Mouse (Mus musculus): ENCODE results near the gene Sgpl1.
"Not testable (repeated sequence)": the region's sequence is repeated elsewhere in the genome, so short reads cannot be mapped to it uniquely, and the experiment has no call there.

Sgpl1 gene

DNA sequence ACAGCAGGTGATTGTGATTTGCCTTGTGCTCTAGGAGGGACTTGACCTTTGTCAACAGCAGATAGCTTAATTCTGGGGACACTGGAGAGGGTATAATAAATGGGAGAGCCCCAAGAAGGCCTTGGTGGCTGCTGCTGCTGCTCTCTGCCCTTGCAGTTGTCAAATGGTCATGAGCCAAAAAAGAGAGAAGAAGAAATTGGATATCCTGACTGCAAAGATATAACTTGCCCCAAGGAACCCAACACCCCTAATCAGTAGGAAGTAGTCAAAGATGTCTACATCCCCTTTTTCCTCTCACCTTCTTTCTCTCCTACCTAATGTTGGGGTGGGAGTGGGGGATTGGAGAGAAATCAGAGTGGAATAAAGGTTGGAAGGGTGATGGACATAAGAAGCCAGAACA is 4.6 kb upstream of the Sgpl1 start:
- DNase-seq, result no peak

DNA sequence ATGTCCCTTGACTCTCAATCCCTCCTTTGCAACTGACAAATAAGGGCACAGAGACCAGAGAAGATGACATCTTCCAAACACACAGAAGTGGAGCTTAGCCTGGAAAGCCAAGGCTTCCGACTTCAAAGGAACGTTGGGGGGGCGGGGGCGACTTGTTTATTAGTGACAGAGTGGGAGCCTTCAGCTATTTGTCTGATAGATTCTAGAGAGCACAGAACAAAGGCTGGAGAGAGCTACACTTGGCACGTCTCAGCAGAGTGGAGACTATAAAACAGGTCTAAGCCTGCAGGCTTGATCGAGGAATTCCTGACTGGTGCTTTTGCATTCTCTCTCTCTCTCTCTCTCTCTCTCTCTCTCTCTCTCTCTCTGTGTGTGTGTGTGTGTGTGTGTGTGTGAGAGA is 3.1 kb upstream of the Sgpl1 start:
- DNase-seq, result no peak

DNA sequence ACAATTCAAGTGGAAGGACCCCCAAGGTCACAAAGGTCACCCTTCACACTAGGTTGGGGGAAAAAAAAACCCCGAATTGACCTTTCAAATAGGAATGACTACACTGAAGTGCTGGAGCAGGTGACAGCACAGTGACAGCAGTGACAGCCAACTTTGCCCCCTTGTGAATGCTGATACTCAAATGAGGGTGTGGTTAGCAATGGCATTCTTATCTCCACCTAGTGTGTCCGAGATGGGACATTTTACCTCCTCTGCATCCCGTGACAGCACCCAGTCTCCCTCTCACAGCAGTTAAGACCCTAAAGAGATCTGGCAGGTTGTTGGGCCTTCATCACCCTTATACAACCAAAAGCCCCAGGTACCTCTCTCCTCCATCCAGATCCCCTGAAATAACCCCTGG is 2.0 kb upstream of the Sgpl1 start:
- no peak for DNase-seq

DNA sequence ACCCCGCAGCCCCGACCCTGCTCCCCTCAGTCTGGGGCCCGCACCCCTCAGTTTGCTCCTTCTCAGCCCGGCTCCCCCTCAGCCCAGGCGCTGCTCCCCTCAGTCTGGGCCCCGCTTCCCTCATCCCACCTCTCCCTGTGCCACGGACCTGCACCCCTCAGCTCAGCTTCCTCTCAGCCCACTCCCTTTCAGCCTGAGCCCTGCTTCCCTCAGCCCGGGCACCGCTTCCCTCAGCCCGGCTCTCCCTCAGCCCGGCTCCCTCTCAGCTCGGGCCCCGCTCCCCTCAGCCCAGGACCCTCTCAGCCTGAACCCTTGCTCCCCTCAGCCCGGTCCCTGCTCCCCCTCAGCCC is 721 bp downstream of the Sgpl1 start:
- DNase-seq, result peak in 1 of 2 experiments; percentile 5

DNA sequence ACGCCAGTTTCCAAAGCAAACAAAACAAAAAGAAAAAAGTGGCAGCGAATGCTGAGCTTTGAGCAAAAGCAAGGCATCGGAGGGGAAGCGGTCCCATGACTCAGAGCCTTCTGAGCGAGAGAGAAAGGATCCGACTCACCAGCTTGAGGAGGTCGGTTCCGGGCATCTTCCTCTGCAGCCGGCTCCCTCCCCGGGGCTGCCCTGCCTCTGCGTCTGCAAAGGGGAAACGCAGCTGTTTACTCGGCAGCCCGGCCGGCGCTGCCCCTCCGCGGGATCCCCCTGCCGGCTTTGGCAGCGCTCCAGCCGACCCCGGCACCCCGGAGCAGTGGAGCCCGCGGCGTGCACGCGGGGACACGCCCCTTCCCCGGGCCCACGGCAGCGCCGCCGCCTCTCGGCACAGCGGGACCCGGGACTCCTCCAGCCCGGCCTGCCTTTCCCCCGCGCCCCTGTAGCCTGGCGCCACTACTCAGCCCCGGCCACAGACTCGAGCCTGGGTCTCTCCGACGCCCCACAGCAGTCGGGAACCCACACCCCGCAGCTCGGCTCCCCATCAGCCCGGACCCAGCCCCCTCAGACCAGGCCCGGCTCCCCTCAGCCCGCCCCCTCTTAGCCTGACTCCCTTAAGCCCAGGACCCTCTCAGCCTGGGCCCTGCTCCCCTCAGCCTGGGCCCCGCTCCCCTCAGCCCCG is 1.2 kb downstream of the Sgpl1 start:
- peak; percentile 42 to 70 for DNase-seq

DNA sequence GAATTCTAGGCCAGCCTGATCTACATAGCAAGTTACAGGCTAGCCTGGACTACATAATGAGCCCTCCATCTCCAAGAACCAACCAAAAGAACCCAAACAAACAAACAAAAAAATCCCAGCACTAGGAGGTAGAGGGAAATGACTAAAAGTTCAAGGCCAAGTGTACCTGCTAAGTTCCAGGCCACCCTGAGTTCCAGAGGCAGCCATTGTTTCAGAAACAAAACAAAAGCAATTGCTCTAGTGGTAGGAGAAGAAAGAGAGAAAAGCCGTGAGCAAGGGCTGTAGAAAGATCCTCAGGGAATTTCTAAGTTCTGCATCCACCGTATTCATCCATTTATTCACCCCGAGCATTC is 1.8 kb downstream of the Sgpl1 start:
- DNase-seq, result no peak

DNA sequence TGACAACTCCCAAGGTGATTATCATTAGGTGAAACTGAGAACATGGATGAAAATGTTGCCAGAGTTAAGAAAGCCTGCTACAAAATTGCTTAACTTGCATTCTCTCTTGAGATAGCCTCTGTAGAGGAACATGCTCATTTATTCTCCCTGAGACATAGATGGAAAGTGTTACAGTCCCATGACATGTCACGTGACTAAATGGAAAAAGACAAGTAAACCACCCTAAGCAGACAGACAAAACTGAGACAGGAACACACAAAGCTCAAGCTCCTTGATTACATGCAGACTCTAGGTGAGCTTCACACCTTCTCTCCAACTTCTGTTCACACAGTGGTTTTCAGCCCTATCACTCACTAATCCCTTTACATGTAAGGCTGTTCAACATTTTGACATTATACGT is 4.2 kb downstream of the Sgpl1 start:
- no peak for DNase-seq

DNA sequence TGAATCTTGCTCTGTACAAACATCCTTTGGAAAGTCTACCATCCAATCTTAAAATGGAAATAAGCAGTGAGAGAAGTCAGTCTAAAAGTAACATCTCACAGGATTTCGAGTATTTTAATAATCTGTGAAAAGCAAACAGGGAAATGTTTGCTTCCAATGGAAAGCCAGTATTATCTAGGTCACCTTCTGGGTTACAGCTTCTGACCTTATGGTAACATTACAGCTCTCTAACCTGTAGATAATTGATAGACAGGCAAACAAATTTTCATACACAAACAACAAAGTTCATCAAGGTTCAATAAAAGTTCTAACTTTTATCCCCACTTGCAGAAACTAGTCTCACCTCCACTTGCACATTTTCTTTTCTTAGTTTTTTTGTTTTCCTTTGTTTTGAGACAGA is 9.9 kb downstream of the Sgpl1 start:
- DNase-seq, result no peak

DNA sequence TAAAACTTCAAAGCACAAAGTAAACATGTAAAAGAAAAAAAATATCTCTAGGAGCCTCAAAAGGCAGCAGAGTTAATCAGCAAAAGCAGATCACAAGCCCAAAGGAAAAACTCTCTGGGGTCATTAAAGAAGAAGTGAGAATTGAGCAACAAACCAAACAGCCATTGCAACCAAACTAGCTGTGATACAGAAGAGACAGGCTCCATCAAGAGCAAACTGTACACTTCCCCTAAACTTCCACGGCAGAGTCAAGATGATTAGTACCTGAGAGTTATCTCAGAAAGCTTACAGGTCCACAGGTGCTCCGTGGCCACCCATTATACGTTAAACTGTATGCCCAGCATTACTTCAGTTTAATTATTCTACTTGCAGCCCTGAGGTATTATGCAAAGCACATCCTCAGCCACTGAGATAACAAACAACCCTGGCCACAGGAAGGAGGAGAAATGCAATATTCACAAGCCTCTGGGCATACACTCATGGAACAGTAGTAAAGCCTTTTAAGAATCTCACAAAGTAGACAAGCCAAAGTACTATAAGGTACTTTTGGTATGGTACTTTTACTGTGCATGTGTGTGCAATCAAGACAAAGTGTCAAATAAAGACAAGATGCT is 12.2 kb downstream of the Sgpl1 start:
- no peak for DNase-seq

DNA sequence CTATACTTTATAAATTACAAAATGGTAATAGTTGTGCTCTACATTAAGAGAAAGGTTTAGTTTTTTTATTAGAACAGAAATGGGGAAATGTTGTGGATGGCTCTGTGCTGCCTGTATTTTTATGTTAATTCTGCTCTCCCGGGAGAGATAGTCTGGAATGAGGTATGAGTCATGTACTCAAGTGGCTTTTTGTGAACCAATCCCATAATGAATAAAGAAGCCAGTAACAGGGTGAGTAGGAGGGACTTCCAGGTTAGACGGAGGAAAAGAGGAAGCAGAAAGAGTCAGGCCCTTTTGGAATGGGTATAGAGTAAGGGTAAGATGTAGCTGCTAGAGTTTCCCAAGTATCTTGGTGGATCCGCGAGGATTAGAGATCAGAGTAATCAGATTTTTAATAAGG is 13.5 kb downstream of the Sgpl1 start:
- DNase-seq, result no peak

DNA sequence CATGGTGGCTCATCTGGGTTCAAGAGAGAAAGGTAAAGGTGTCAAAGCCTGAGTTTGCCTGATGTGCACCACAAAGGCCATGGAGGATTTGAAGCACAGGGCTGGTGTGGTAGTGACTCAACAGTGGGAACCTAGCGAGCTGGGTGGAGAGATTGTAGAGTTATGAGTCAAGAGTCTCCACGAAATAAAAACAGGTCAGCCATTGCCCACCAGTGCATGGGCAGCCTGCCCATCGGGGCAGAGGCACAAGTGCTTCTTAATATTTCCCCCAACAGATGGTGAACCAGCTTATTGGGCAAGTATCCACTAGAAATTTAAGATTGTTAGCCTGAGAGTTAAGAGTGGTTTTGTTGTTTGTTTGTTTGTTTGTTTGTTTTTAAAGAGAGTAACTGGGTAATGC is 16.5 kb downstream of the Sgpl1 start:
- no peak for DNase-seq

DNA sequence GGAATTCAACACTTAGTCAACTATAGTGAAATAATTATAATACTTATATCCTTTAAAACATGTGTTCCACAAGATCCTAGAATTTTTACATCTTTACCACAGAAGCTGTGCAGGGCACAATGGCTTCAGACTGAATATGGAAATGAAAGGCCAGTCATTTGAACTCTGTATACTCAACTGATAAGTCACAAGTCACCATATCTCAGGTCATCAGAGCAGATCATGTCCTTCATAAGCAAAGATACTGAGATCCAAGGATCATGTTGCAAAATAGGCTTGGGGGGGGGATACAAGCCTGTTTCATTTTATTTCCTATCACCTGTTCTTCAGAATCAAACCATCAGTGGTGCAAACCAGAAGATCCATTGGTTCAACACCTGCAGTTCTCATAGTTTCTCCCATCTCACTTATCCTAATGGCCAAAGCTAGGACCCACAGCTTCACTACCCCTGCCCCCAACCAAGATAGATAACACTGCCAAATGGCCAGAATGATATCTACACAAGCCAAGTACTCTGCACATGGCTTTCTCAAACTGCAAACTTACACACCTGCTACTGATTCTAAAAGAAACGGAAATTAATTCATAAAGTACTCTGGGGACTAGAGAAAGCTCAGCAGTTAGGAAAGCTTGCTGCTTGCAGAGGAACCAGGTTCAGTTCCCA is 18.7 kb downstream of the Sgpl1 start:
- no peak for DNase-seq

DNA sequence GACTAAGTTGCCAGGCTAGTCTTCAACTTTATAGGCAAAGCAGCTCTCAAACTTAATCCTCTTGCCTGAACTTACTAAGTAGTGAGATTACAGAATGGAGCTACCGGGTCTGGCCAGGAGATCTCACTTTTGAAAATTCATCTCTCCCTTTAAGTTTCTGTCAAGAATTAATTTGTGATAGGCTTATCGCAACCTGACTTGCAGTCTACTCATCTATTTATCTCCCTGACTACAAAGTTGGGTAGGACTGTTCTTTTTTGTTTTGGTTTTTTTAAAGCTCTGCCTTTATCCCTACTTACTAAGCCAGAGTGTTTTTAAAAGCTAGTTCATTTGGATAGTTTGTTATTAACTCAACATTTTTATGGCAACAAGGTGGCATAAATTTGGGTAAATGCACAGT is 23.0 kb downstream of the Sgpl1 start:
- DNase-seq, result no peak

DNA sequence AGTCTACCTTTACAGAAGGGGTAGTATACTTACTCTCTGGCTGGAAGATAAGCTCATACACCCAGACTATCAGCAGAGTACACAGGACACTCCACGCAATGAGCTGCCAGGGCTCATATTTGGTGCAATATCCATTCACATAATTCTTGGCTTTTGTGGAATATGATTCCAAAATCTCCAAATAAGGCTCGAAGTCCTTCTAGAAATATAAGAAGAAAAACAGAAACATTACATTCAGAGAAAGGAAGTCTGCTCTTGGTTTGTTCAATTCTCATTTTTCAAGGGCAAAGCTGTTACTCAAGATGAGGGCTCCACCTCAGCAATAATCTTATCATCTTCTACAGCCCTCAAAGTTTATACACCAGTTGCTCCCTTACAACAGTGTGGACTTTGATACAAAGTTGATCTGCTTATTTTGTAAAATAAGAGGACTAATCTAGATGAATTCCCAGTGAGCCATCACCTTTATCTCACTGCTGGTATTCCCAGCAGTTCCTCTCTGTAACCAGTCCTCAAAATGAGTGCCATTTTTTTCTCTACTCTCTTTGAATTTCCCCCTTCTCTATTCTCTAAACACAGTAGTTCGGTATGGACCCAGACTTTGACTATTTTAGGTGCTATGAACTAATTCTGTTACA is 24.1 kb downstream of the Sgpl1 start:
- DNase-seq, result no peak

DNA sequence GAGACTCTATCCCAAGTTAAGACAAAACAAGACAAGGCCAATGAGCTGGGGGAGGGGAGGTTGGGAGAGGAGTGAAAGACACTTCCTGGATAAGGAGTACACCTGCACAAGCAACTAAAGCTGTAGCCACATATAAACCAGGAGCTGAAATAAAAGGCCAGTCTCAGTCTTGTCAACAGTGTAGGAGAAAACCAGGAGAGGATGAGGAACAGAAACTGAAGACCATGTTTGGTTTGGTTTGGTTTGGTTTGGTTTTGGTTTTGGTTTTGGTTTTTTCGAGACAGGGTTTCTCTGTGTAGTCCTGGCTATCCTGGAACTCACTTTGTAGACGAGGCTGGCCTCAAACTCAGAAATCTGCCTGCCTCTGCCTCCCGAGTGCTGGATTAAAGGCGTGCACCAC is 25.8 kb downstream of the Sgpl1 start:
- not testable (repeated sequence) for DNase-seq

DNA sequence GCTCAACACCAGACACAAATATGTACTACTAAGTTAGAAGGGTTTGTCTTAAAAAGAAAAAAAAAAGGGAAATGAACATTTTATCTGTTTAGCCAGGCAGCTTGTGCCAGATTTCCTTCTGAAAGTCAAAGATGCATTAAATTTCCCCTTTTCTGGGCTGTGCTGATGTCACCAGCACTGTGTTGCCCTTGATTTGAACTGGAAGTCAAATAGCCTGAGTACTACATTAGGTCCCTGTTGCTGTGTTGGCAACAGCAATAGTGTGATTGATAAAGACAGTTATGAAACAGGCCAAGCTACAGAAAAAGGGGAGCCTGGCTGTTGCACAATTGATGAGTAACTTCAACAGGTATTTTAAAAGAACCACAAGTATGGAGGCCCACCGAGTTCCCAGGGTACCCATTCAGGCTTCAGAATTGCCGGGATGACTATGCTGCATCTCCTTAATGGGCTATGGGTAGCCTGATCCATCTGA is 33.2 kb downstream of the Sgpl1 start:
- no peak for DNase-seq

DNA sequence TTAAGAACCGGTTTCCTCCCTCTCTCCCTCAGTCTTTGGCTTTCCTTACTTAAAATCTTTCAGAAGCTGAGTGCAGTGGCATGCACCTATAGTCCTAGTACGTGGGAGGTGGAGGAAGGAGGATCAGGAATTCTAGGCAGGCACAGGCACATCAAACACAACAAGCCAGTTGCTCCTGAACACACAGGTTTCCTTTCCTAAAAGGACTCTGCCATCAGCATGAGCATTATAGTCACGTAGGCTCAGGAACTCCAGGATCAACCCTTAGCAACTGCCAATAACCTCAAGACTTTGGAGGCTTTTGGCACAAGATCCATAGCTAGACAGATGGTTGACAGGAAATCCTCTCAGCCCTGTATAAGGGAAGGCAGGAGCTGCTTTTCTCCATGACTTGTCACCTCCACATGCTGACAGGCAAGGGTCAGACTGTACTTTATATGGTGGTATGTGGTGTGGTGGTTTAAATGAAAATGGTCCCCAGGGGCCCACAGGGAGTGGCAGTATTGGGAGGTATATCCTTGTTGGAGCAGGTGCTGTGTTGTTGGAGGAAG is 43.9 kb downstream of the Sgpl1 start:
- DNase-seq, result no peak

DNA sequence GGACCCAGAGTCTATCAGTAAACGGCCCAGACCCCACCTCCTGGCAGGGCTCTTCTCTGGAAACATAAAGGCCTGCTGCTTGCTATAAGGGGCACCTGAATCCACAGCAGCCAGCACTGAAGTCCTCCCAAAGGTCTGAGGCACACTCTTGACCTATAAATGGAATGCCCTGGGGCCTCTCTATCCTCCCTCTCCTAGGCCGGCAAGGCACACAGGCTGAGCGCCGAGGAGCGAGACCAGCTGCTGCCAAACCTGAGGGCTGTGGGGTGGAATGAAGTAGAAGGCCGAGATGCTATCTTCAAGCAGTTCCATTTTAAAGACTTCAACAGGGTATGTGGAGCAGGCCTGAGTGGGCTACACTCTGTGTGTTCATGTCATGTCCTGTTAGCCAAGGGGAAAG is 55.6 kb downstream of the Sgpl1 start:
- DNase-seq, result no peak

DNA sequence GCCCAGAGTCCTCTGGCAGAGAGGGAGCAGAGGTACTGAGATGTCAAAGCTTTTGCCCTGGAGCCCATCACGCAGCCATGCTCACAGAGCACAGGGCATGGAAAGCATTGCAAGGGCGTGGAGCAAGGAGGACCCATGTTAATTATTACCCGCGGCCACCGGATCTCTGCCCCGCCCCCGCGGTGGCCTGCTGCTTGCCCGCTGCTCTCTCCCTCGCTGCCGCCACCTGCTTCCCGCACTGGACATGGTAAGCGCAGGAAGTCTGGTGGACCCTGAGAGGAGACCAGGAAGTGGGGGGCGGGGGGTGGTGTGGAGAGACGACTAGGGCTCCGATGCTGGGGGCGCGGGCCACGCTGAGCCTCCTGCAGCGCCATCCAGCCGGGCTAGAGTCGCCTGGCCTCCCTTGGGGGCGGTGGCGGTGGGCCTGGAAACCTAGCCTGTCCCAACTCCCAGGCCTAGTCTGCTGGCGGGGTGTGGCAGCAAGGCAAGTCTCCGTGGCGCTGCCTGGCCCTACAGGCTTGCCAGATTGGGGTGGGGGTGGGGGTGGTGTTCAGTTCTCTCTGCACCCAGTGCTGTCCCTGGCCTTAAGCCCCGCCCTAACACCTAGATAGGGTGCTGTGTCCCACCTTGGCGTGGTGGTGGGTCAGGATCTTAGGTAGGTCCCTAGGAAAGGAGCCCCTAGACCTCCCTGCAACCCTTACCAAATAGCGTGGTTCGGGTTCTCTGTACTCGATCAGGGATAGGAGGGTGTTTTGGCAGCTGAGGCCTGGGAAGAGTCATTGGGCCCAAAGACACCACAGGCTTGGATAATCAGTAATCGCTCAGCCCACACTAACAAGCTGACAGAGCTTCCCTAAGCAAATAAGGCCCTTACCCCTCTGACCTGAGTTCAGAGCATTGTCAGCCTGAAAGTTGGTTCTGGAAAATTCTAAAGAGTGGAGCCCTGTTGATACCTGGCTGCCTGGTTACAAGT is 58.0 kb downstream of the Sgpl1 start, which contains the start of gene Pcbd1:
TSS of gene Pcbd1 (plus strand) at position 162 of the 973 bp plus-strand sequence.
- DNase-seq, result peak; percentile 93 to 95

DNA sequence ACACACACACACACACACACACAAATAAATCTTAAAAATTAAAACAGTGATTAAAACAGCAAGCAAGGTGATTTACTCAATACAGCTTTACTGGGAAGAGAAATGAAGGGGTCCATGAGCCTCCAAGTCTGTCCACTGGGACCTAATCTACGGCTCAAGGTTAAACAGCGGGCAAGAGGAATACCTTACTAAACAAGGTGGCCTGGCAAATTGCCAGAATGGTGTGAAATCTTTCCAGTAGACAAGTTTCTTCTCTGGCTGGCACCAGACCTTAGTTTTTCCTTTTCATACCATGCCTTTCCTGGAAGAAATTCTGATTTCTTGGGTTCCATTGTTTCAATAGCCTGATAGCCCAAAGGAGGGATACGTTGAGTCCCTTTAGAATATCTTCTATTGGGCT is 59.0 kb downstream of the Sgpl1 start:
- peak; percentile 75 to 81 for DNase-seq

DNA sequence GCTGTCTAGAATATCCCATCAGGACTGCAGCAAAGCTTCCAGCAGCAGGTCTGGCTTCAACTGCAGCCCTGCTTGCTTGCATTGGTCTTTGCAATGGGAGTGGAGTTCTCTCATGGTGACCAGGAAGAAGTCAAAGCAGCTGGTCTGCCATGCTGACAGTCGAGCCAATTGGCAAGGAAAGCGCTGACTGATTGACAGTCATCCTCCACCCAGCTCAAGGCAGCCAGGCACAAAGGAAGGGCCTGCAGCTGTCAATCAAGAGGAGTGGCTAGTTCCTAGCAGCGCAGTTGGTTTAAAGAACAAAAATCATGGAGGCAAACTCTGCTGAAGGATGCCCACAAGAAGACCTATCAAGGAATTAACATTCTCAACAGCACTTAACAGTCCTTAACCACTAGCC is 61.0 kb downstream of the Sgpl1 start:
- no peak for DNase-seq

DNA sequence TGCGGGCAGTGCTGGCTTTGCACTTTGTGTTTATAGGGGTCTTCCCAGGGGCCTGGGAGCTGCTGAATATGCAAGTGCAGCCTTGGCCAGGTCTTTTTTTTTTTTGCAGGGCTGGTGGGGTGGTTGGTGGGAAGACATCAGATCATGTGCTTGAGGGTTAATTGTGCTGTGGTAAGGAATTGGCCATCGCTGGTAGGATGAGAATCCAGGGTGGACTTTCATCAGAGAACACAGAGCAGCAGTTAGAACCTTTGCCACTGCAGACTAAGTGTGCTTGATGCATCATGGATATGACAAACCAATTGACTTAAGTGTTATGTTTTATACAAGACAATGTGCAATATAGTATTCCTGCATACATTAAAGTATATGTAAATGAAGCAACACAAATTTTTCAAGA is 62.1 kb downstream of the Sgpl1 start:
- DNase-seq, result peak; percentile 23 to 54

DNA sequence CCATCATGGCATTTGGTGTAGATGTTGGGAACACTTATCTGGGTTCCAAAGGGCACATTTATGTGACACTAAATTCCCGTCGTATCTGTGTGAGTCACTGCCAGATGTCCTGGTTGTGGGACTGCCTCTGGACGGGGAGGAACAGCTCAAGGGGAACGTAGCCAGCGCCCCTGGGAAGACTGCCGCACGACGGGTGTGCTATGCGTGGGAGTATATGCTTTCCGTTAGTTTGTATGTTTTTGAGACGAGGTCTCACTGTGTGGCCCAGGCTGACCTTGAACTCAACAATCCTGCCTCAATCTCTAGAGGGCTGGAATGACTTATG is 66.6 kb downstream of the Sgpl1 start:
- no peak for DNase-seq
